Mouse (Mus musculus): Measurements from ENCODE around the gene Efna1.

DNA sequence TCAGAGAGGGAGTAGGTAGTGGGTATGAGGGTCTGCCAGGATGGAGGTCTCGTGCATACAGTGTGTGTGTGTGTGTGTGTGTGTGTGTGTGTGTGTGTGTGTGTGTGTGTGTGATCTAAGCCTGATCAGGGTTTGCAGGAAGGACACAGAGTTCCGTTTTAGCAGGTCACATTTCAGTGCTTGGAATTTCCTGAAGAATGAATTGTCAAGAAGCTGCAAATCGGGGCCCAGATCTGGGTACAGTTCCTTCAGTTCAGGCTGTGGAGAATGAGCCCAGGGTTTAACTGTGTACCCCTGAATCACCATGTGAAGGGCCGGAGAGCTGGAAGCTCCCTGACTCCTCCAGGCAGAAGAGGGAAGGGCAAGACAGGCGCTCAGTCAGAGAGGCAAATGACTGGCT, 6.3 kb upstream of the Efna1 start:
- TF ChIP-seq POLR2A (IDR thresholded peaks at IDR 0.05; ENCODE audit: extremely low read depth, insufficient read depth, low read length) (no peak), CTCF (IDR thresholded peaks at IDR 0.05; ENCODE audit: low read depth, low read length) (no peak)
